Mouse (Mus musculus) lung, adult 2 months (tissue): ENCODE results near the gene Gba2. TPM values are rescaled to one million over a fixed set of nuclear protein-coding genes. Genes with fewer than 3 reads are reported as not detected.

ENCODE experiments used
- DNase-seq: peaks from one replicate; pipeline ENCODE4 v3.0.0; 2022
- H3K4me1 ChIP-seq: fragments of 200-500 bp; 2 replicates; pipeline ENCODE4 v1.6.1; 2011; ENCODE audit warnings: low read length; ENCODE audit not compliant: control insufficient read depth, insufficient read depth
- H3K4me3 ChIP-seq: fragments of 200-500 bp; replicated peaks from 2 replicates; pipeline ENCODE3; 2011; ENCODE audit warnings: low read depth, mild to moderate bottlenecking, control low read depth, low read length; ENCODE audit errors: extremely low read depth
- CTCF ChIP-seq: fragments of 200-500 bp; IDR thresholded peaks from 2 replicates; pipeline ENCODE4 v1.5.1; 2011; ENCODE audit warnings: mild to moderate bottlenecking, low read length, control low read depth; ENCODE audit not compliant: insufficient read depth
- POLR2A ChIP-seq: fragments of 200-500 bp; IDR thresholded peaks from 2 replicates; pipeline ENCODE4 v1.6.1; 2011; ENCODE audit warnings: low read depth, mild to moderate bottlenecking, control low read depth, low read length, borderline replicate concordance; ENCODE audit errors: extremely low read depth
- whole genome bisulfite sequencing: fragments of 180-500 bp; shearing (Covaris S2); methylation state at CpG from one replicate; pipeline ENCODE4 v1.1.7; 2018; 5-methylcytosine and 5-hydroxymethylcytosine counted together
- polyA plus RNA-seq: library from polyadenylated mRNA; depleted of rRNA; stranded (reverse); fragments of >200 nt; gene quantifications from 2 replicates; pipeline ENCODE4 v1.2.3, GENCODE M21; 2012

Gene Gba2
- polyA plus RNA-seq, 1 experiment, result 26.0 TPM

DNA sequence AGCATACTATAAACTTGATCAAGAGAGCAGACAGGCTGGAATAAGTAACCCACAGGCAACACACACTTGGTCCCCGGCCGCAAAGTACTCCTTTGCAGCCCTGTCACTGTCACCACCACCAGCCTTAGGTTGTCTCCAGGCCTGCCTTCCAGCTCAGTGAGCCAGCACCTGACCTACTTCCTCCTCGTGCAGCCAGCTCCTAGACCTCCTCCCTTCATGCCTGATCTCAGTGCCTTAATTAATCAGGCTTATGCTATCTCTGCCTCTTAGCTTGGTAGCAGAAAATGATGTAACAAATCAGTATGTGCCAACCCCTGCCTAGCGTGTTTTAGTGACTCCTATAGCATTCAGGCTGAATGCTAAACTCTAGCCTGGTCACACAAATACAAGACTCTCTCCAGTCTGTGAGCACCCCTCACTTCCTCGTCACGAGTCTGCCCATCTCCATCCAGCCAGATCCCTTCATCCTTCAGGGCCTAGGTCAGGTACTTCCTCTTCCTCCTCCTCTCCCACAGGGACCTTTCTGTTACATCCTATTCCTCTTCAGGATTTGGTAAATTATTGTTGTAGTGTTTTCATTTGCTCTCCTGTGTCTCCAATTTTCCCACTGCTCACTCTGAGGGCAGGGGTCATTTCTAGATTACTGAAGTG, 7.2 kb downstream of the Gba2 start:
- no peak overlapping the region for H3K4me3 ChIP-seq
- 74% methylated on average over 6 of the region's 6 CpGs for WGBS
- peaks cover 2% of the 10 kb centered on the region; the same call in 1 of the 2 replicates for H3K4me1 ChIP-seq
- DNase-seq, result no peak
- TF ChIP-seq CTCF, result no peak
- no peak for TF ChIP-seq POLR2A

DNA sequence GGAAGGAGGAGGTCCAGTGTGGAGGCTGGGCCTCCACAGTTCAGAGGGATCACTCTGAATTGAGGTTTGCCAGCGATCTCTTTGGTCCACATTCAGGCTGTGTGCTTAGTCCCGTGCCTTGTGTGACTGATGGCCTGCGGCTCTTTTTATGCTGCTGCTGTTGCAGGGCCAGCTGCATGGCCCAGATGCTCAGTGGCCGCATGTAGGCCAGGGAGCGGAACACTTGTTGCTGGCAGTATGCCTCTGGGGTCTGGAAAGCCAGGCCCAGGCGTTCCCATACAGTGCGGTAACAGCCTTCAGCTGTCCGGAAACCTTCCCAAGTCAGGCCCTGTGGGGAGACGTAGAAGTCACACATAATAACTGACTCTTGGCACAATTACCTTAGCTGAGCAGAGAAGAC, 11.5 kb downstream of the Gba2 start:
- Histone ChIP-seq H3K4me3 (no peak overlapping the region), H3K4me1 (peaks cover 11% of the 10 kb centered on the region)
- DNase-seq, result no peak
- TF ChIP-seq CTCF (no peak), POLR2A (no peak)
- WGBS, result 89% methylated on average over 9 of the region's 9 CpGs

DNA sequence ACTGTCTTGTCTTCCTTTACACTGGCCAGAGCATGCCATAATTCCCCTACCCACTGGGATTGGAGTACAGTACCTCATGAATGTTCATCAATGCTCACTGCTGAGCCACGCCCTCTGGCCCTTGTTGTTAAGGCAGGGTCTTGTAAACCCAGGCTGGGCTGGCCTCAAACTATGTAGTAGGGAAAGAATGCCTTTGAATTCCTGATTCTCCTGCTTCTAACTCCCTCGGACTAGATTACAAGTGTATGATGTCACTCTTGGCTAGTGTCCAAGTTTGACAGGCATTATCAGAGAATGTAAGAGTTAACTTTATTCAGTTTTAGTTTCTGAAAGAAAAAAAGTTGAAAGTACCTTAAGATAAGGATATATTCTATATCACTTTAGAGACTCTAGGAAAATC, 14.4 kb downstream of the Gba2 start:
- TF ChIP-seq CTCF, result no peak
- TF ChIP-seq POLR2A, result no peak
- Histone ChIP-seq H3K4me3 (no peak overlapping the region), H3K4me1 (peaks cover 18% of the 10 kb centered on the region)
- no peak for DNase-seq
- WGBS, result 30% methylated on average over 2 of the region's 2 CpGs

DNA sequence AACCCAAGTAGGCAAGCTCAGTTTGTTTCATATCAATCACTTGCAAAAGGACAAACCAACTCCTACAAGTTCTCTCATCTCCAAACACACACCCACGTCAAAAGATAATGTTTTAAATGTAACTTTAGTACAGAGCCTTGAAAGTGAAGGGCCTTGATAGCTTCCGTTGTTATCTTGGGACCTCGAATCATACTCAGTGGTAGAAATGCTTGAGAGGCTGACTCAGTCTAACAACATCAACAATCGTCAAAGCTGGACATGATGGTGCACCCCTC, 15.1 kb downstream of the Gba2 start:
- TF ChIP-seq CTCF, result no peak
- no peak for TF ChIP-seq POLR2A
- 57% methylated on average over 4 of the region's 4 CpGs for WGBS

DNA sequence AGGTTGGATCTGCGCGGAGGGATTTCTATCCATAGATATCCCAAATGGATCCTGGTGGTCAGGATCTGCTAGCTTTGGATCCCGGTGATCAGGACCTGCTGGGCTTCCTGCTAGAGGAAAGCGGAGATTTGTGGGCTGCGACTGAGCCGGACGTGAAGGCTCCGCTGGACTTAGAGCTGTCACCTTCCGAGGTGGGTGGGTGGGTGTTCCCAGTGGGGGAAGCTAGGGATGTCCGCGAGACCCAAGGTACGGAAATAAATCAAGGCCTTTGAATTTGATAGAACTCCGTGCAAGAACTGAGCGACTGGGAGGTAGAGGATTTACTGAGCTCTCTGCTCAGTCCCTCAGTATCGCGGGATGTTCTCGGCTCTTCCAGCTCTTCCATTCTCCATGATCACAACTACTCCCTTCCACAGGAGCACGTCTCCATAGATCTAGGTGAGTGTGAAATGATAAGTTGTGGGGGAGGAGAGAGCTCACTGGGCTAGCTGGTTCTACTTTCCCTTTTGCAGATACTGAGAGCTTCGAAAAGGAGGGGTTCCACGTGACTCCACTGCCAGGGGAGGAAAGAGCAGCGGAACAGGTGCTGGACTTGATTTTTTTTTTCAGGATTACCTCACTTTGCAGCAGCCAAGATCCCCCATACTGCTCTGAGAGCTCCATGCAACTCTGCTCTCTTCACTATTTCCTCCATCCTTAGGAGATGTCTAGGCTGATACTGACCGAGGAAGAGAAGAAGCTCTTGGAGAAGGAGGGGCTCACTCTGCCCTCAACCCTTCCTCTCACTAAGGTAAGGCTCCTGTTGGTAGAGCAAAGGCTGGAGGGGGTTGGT, 15.7 kb downstream of the Gba2 start:
- 1% methylated on average over 22 of the region's 22 CpGs for WGBS
- DNase-seq, result no peak
- TF ChIP-seq CTCF, result no peak
- no peak for TF ChIP-seq POLR2A
- Histone ChIP-seq H3K4me1 (peaks cover 27% of the 10 kb centered on the region), H3K4me3 (peak overlapping the region; percentile 91)

More for the DNA sequence above, 15.1 kb downstream of the Gba2 start:
- DNase-seq, result no peak
- Histone ChIP-seq H3K4me1 (peaks cover 22% of the 10 kb centered on the region), H3K4me3 (peak overlapping the region; percentile 91)

DNA sequence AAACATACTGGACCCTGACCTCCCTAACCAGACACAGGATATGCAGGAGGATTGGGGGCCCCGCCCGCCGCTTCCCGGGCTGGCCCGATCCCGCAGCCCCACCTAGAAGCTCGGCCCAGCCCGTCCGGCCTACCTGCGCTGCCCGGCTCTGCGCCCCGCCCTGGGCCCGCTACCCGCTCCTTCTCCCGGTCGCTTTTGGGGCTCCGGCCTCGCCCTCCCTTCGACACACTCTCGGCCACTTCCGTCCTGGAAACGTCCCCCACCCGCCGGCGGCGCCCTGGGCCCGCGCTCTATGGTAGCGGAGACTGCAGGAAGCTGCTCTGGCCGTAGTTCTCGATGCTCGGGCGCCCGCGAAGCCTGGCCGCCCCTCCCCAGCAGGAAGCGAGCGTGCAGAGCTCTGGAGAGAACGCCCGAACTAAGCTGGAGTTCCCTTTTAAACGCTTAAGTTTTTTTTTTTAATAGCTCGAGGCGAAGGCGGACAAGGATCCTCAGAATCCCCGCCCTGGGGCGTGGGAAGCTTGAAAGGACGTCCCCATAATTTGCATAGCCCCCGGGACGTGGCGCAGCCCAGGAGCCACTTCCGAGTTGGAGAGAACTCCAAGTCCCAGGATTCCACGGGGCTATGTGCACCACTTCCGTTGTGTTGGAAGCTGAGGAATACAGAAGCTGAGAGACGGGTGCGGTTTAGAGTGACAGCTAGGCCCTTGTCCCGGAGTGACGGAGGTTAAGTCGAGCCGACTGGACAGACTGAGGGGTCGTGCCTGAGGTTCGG, 16.5 kb downstream of the Gba2 start, which contains the start of the genes Creb3 and Tln1:
TSS of gene Creb3 (plus strand) at position 336 of the 772 bp plus-strand sequence.
TSS of gene Tln1 (minus strand) at position 695 of the 772 bp plus-strand sequence.
- peak; percentile 96 for DNase-seq
- Histone ChIP-seq H3K4me1 (peaks cover 30% of the 10 kb centered on the region), H3K4me3 (peak within 1 kb of the TSS; percentile 91)
- WGBS, result under 1% methylated on average over 62 of the region's 62 CpGs
- TF ChIP-seq POLR2A (peak; percentile 87; the same call in 1 of the 2 replicates), CTCF (no peak)

DNA sequence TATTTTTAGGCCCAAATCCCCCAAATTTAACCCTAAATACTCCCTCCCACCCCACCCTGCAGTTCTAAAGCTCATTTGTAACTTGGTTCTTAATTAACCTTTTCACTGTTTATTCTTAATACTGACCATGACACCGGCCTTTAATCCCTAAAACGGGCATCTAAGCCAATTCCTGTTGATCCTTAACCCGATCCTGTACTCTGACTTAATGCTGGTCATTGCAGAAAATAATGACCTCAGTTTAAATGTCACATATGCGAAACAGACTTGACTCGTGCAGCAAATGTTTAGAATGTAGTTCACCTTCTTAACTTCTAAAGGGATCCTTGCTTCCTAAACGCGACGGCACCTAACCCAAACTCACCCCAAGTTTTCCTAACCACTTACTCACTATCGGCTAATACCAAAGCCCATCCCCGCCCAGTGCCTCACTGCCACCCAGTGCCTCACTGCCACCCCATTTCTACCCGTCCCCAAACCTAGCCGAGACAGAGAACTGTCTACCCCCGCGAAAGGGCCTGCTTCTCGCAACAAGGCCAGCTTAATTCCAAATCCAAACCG, 17.2 kb downstream of the Gba2 start:
- DNase-seq, result no peak
- TF ChIP-seq CTCF, result no peak
- no peak for TF ChIP-seq POLR2A
- under 1% methylated on average over 16 of the region's 16 CpGs for WGBS
- H3K4me3 ChIP-seq, result peak overlapping the region; percentile 91
- peaks cover 30% of the 10 kb centered on the region for H3K4me1 ChIP-seq

DNA sequence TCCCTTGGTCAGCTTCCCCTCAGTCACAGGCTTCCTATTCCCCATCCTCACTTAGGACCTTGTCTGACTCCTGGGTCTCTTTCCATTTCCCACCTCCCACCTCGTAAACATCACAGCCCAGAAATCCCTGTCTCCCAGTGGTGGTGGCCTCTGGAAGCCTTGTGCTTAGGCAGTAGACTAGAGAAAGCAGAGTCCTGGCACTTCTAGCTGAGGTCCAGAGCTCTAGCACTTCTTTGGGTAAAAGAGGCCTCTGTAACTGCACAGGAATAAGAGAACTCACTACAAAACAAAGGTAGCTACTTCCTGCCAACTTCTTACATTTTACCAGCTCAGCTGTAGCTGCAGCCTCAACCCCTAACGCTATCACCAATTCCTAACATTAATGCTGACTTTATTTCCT, 17.7 kb downstream of the Gba2 start:
- DNase-seq, result no peak
- peaks cover 30% of the 10 kb centered on the region for H3K4me1 ChIP-seq
- H3K4me3 ChIP-seq, result peak overlapping the region; percentile 22
- TF ChIP-seq POLR2A (no peak), CTCF (no peak)
- WGBS, result 2% methylated on average over 2 of the region's 2 CpGs

DNA sequence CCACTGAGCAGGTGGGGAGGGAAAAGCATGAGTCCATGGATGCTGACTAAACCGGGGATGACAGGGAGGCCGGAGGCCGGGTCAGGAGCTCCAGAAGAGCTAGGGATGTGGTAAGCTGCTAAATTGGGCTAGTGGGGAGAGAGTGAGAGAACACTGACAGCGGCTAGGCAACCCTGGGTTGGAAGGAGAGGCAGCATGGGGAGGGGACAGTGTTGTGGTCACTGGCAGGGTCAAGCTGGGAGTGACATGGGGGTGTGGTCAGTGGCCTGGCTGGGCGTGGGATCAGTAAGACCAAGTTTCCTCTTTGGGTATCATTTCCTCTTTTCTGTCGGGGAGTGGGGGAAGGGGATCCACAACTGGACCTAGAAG, 18.4 kb downstream of the Gba2 start:
- peaks cover 30% of the 10 kb centered on the region for H3K4me1 ChIP-seq
- peak; percentile 50 for DNase-seq
- 6% methylated on average over 6 of the region's 6 CpGs for WGBS
- TF ChIP-seq CTCF (no peak), POLR2A (peak; percentile 34; the same call in 1 of the 2 replicates)
- H3K4me3 ChIP-seq, result peak overlapping the region; percentile 33
